ENCODE assay signal across 10 mouse cellular contexts in the genomic region with DNA sequence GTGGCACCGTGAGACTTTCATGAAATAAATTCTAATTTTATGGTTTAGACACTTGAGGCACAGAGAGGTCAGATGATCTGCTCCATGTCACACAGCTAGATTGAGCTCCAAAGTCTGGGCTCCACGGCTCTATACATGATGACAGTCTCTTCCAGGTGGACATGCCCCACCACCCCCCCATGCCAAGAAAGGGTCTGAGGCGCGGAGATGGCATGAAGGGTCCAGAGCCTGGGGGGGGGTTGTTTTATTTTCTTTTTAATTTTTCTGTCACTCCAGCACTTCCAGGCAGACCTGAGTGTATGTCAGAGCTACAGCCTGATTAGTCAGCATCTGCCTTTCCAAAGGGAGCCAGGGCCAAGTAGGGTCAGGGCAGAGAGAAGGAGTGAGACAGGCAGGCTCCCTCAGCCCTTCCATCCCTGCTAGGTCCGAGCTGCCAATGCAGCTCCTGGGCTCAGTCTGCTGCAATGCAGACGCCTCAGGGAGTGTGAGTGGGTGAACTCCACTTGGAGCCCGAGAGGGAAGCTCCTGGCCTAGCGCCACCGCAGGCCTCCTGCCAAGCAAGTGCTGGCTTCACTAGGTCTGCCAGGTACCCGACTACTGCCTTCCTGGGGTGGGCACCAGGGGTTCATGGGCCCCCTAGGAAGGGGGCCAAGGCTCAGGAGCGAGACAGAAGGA. TPM values are rescaled to one million over a fixed set of nuclear protein-coding genes. Genes with fewer than 3 reads are reported as not detected.
DNase-seq lines count a peak whose midpoint lies in the region; ATAC-seq and TF ChIP-seq lines count a peak whose summit lies in the region.
"Had no signal": no experiment of that assay in that cellular context is flagged by ENCODE, and none has a peak within 500 bp of the region (broad histone marks: within the 10 kb centered on the region; RNA-seq: fewer than 3 reads in every experiment).

No protein-coding gene starts in this region.

- no peak for ATAC-seq in kidney, embryonic 16.5 days (ENCODE audit: low FRiP score, low TSS enrichment)
- ATAC-seq: Patski had no signal

- DNase-seq in kidney, adult 18-20 months, result peak; percentile 85
- DNase-seq in adrenal gland, postnatal 25 days, result peak; percentile 71
- peak; percentile 84 to 90 for DNase-seq in kidney, postnatal 25 days
- peak; percentile 67 for DNase-seq in lung, postnatal 36 days
- DNase-seq in thymus, postnatal 10 days (ENCODE audit: low spot score in 2 of 2), result no peak
- no peak for DNase-seq in thymus, postnatal 14 days

- TF ChIP-seq CTCF in cortical plate, adult 2 months (IDR thresholded peaks at IDR 0.05; ENCODE audit: extremely low read depth, insufficient read depth, low read length), result no peak

- H3K4me1 ChIP-seq in kidney, embryonic 16.5 days (ENCODE audit: insufficient read depth, low read length), result peaks cover 9% of the 10 kb centered on the region
- H3K4me1 ChIP-seq in cortical plate, adult 2 months (ENCODE audit: control insufficient read depth, insufficient read depth, low read length), result peaks cover 2% of the 10 kb centered on the region; the same call in 1 of the 2 replicates

- H3K36me3 ChIP-seq in kidney, embryonic 16.5 days (ENCODE audit: insufficient read depth, low read length), result no peaks in the 10 kb centered on the region

- no peak overlapping the region for H3K4me3 ChIP-seq in kidney, embryonic 16.5 days (ENCODE audit: low read length)
- H3K4me3 ChIP-seq in cortical plate, adult 2 months (ENCODE audit: insufficient read depth, low read length), result peak overlapping the region; percentile 77

- H3K27ac ChIP-seq in kidney, embryonic 16.5 days (ENCODE audit: low read length), result no peak overlapping the region
- peak overlapping the region; percentile 24 for H3K27ac ChIP-seq in cortical plate, adult 2 months (ENCODE audit: insufficient read depth, low read length)
- H3K27ac ChIP-seq: macrophage had no signal

- 70% methylated on average over 11 of the region's 11 CpGs for WGBS in kidney, embryonic 16.5 days

- peak; percentile 60; the same call in 1 of the 2 replicates for TF ChIP-seq POLR2A in cortical plate, adult 2 months (IDR thresholded peaks at IDR 0.05; ENCODE audit: extremely low read depth, insufficient read depth, low read length)

- no peak overlapping the region for H3K9ac ChIP-seq in kidney, embryonic 16.5 days (replicated peaks; ENCODE audit: low read length)

- H3K9me3 ChIP-seq in kidney, embryonic 16.5 days (ENCODE audit: low read length), result no peaks in the 10 kb centered on the region

- 0 out of 2 replicates have a peak, but pooled peaks cover 3% of the 10 kb centered on the region for H3K27me3 ChIP-seq in kidney, embryonic 16.5 days (ENCODE audit: insufficient read depth, low read length)
- H3K27me3 ChIP-seq: Patski had no signal

- no peak overlapping the region for H3K4me2 ChIP-seq in kidney, embryonic 16.5 days (replicated peaks; ENCODE audit: low read depth, low read length)

RNA-seq across cellular contexts. Expression of gene Abcb9, which starts 2.3 kb away (rescaled TPM):
- 1.3 and 2.6 TPM in 2 replicates for polyA plus RNA-seq in kidney, embryonic 16.5 days (2015; fragmentation: Nextera tagmentation; extraction: Ambion mirVana)
- 10.8 and 11.8 TPM in 2 replicates for total RNA-seq in adrenal gland, postnatal 25 days (2021)
- polyA plus RNA-seq in cortical plate, adult 2 months (2012; rRNA removed), result 35.5 and 37.8 TPM in 2 replicates

RNA-seq across cellular contexts. Expression of gene Ogfod2, which starts 18.8 kb away (rescaled TPM):
- polyA plus RNA-seq in kidney, embryonic 16.5 days (2015; fragmentation: Nextera tagmentation; extraction: Ambion mirVana), result 30.6 and 32.4 TPM in 2 replicates
- 44.7 and 55.0 TPM in 2 replicates for total RNA-seq in adrenal gland, postnatal 25 days (2021)
- polyA plus RNA-seq in cortical plate, adult 2 months (2012; rRNA removed), result 43.2 and 45.1 TPM in 2 replicates

RNA-seq across cellular contexts. Expression of gene Arl6ip4, which starts 22.6 kb away (rescaled TPM):
- 100 and 102 TPM in 2 replicates for polyA plus RNA-seq in kidney, embryonic 16.5 days (2015; fragmentation: Nextera tagmentation; extraction: Ambion mirVana)
- total RNA-seq in adrenal gland, postnatal 25 days (2021), result 56.9 and 86.5 TPM in 2 replicates
- polyA plus RNA-seq in cortical plate, adult 2 months (2012; rRNA removed), result 72.5 and 78.9 TPM in 2 replicates

Comparison
In these comparisons a context has a peak if more than half of its experiments do, and no peak if none do; other contexts are left out.
1. DNase-seq: peak in kidney, adult 18-20 months (single experiment), adrenal gland, postnatal 25 days (single experiment), kidney, postnatal 25 days (2 of 2) and lung, postnatal 36 days (single experiment); none in thymus, postnatal 10 days (0 of 2) and thymus, postnatal 14 days (single experiment).
2. RNA of gene Abcb9, which starts 2.3 kb away (polyA plus RNA-seq): 35.5 to 37.8 TPM in cortical plate, adult 2 months; 1.3 to 2.6 TPM in kidney, embryonic 16.5 days; every median in the first group is over 10 times any median in the second.